Mouse (Mus musculus) adrenal gland (tissue): Measurements from ENCODE around the gene Fzr1.

Experiments
- intact Hi-C: fragments of 180-260 bp; cut with DNase I; formaldehyde crosslinking; loops from one replicate; pipeline ENCODE4 v1.15.1; 2025

The Fzr1 gene

DNA sequence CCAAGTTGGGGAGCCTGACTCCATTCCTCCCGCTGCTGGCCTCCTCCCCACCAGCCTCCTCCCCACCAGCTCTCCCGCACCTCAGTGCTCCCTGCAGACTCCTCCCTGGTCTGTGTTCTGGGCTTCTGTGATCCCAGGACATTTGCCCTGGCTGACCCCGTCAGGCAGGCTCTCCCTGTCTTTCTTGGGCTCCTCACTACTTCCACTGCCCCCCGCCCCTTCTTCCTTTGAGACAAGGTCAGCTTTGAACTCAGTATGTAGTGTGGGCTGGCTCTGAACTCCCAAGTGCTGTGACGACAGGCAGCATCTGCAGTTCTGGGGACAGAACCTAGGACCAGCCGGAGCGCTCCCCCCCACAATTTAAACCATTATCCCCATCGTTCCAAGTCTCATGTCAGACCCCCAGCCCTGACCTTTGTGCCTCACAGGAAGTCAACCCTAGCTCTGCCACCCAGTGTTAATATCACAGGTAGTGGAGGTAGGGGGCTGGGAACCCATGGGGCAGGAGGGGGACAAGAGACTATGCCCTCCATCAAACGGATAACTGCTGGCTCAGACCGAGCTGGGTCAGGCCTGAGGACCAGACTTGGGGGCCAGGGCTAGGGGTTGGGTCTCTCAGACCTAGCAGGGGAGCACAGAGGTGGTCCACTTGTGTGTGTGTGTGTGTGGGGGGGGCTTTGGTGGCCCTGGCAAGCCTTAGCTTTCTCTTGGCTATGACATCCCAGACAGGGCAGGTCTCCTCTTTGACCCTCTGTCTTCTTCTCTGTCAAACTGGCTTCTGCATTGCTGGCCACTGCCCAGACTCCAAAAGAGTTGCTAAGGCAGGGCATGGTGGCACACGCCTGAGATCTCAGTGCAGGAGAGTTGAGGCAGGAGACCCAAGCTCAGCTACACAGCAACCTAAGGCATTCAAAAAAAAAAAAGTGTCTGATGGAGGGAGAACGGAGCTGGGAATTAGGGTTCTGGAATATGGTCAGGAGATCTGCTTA, 39.2 kb upstream of the Fzr1 start:
- intact Hi-C loops: no loop called here

DNA sequence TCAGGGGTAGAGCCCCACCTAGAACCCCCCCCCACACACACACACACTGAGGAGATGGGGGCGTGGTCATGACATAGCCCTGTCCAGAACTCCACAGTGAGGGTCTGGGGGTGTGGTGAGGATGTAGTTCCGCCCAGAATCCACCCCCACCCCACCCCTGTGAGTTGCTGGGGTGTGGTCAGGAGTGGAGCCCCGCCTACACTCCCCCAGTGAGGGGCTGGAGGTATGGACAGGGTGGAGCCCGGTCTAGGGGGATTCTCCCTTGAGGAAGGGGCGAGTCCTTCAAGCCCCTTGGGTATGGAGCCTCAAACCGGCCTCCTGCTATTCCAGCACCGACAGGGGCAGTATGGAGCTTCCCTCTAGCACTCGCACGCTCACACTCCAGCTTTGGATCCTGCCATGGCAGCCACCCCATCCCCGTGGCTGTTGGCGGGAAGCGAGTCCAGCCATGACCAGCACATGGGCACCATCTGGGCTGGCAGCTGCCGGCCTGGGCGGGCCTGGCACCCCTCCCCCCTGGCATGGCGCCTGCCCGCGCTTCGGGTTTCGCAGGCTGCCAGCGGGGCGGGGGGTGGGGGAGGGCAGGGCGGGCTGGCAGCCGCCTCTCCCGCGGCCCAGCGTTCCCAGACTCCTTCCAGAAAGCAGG, 38.4 kb upstream of the Fzr1 start:
- intact Hi-C loops: no loop called here

- intact Hi-C loops: no loop called here
Measured at GRCm38 (mm10) chr10:81415549-81416310, 37.4 kb upstream of the Fzr1 start.

- intact Hi-C loops: no loop called here
Measured at GRCm38 (mm10) chr10:81415146-81415545, 36.8 kb upstream of the Fzr1 start.

- intact Hi-C loops: no loop called here
Measured at GRCm38 (mm10) chr10:81414682-81415081, 36.4 kb upstream of the Fzr1 start.

- intact Hi-C loops: no loop called here
Measured at GRCm38 (mm10) chr10:81413310-81414261, 35.3 kb upstream of the Fzr1 start.

DNA sequence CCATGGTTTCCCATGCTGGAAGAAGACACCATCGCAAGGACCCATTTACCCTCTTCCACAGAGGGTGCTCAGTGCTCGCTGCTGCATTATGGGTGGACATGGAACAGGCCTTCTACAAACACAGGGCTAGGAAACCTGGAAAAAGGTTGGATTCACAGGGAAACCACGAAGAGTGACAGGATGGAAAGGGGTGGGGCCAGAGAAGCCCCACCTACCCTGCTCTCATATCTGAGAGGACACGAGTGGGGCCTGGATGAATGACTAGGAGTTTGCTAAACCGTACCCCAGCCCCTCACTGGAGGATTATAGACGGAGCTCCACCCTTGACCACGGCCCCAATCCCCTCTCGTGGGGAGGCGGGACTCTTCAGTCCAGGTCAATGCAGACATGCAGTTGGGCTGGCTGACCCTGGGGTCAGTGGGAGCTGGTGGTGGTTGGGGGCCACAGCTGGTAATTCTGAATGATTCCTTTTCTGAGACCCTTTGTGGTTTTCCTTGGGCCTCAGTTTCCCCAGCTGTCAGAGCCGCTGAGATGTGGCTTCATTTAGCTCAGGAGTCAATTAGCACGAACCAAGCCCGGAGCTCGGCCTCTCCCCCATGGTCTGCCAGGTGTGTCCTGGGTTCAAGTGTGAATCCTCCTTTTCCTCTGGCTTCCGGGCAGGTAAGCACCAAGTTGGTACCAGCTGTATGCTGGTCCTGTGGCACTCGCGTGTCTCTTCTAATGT, 34.4 kb upstream of the Fzr1 start:
- intact Hi-C loops: no loop called here

GRCm38 (mm10) chr10:81411471-81412400, 33.4 kb upstream of the Fzr1 start:
- intact Hi-C loops: no loop called here

DNA sequence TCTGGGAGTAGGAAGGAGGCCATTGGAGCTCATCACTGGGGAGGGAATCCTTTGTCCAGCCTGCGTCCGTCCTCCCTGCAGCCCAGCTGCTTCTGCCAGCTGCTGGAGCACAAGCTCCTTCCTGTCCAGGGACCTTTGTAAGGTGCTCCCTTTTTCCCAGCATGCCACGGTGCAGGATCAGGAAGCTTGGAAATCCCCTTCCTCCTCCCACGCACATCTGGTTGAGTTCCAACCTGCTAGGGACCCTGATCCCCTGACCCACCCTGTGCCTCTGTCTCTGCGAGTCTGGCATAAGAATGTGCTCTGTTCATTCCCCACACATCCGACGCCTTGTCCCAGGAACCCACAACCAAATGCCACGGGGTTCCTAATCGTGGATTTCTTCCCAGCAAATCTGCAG, 32.7 kb upstream of the Fzr1 start:
- intact Hi-C loops: no loop called here

DNA sequence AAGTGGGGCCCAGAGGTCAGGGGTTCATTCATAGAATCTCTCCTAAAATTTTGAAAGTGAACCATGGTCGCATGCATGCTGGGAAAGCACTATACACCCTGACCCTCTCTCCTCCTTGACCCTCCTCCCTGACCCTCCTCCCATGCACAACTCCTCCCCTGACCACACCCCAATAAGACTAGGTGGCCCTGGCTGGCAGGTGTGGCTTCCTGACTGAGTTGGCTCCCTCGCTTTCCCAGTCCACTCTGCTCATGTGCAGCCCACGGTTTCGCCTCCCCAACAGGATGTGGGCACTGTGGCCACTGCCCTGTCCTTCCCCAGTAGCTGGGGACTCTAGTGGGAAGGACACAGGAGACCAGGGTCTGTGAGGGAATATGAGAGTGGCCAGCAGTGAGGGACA, 32.0 kb upstream of the Fzr1 start:
- intact Hi-C loops: no loop called here

- intact Hi-C loops: no loop called here
Measured at GRCm38 (mm10) chr10:81409330-81409729, 31.0 kb upstream of the Fzr1 start.

GRCm38 (mm10) chr10:81408871-81409291, 30.6 kb upstream of the Fzr1 start:
- intact Hi-C loops: no loop called here

- intact Hi-C loops: no loop called here
Measured at GRCm38 (mm10) chr10:81408424-81408729, 30.1 kb upstream of the Fzr1 start.

GRCm38 (mm10) chr10:81407539-81408423, 29.5 kb upstream of the Fzr1 start:
- intact Hi-C loops: no loop called here

- intact Hi-C loops: loop anchor here (1.0 kb wide), 1 partner anchor 11 kb away; no protein-coding TSS in a partner anchor
Measured at GRCm38 (mm10) chr10:81406504-81407440, 28.5 kb upstream of the Fzr1 start.

GRCm38 (mm10) chr10:81405588-81406201, 27.4 kb upstream of the Fzr1 start:
- intact Hi-C loops: loop anchor here (1.0 kb wide), 1 partner anchor 10 kb away; no protein-coding TSS in a partner anchor
